Mouse (Mus musculus): ENCODE results near the gene Cdh13.
"Not testable (repeated sequence)": the region's sequence is repeated elsewhere in the genome, so short reads cannot be mapped to it uniquely, and the experiment has no call there.

Gene Cdh13

GRCm38 (mm10) chr8:119269576-119269975, 986.0 kb downstream of the Cdh13 start:
- no peak for DNase-seq (ENCODE audit: low spot score)

DNA sequence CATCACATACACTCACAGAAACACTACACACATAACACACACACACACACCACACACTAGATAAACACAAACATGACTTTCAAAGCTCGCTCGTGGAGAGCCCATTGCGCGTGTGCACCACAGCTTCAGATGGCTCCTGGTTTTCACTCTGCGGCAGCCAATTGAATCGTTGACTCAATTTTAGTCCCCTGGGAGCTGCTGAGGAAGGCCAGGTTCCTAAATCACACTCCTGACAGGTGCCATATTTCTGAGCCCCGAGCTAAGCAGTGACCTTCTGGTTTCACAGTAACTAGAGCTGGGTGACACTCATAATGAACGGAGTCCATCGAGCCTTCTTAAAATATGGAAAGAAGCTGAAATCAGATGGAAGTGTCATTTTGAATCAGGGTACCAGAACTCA, 986.8 kb downstream of the Cdh13 start:
- no peak for DNase-seq (ENCODE audit: low spot score)

DNA sequence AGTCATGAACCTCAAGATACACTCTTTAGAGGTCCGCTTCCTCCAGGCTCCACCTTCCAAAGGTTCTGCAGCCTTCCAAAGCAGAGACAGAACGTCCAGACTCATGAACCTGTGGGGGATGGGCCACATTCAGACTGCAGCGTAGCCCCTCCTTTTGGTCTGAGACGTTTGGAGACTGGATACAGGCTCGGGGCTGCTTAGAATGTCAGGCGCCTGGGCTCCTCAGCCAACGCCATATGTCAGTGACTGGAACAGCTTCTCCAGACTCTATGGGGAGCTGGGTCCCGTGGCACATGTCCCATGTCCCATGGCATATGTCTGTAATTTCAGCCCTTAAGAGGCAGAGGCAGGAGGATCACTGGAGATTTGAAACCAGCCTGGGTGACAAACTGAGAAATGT, 989.4 kb downstream of the Cdh13 start:
- DNase-seq (ENCODE audit: low spot score): no peak

- no peak for DNase-seq (ENCODE audit: low spot score)
These were observed 991.9 kb downstream of the Cdh13 start for GRCm38 (mm10) chr8:119275442-119275841.

- peak; percentile 59 for DNase-seq (ENCODE audit: low spot score)
These were observed 993.5 kb downstream of the Cdh13 start for GRCm38 (mm10) chr8:119277047-119277451.

DNA sequence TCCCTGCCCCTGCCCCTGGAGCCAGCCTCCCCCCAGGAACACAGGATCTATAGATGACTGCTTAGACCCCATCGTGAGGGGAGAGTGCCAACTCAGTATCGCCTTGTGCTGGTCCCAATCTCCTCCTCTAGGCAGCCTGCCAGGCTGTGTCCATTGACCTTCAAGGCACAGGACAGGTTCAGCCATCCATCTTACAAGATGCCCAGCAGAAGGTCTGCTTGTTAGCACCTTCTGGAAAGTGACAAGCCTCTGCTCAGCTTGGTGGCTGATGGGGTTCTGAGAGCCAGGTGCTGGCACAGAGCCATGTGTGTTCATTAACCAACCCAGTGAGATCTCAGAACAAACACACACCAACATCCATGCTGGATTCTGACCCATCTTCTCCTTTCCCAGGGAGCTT, 998.2 kb downstream of the Cdh13 start:
- no peak for DNase-seq (ENCODE audit: low spot score)

GRCm38 (mm10) chr8:119284516-119284915, 1001.0 kb downstream of the Cdh13 start:
- no peak for DNase-seq (ENCODE audit: low spot score)

- no peak for DNase-seq (ENCODE audit: low spot score)
These were observed 1001.4 kb downstream of the Cdh13 start for GRCm38 (mm10) chr8:119284920-119285319.

DNA sequence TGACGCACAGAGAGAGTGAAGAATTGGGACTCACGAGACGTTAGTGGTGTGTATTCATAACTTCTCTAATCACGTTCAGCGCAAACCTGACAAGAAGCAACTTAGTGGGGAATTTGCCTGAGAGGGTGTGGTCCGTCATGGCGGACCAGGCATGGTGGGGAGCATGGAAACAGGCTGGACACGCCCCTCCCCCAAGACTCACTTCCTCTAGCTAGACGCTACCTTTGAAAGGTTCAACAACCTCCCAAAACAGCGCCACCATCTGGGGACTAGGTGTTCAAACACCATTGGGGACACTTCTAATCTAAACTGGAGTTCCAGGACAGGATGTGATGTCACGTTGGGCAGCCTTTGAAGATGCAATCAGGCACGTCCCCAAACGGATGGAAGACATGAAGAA, 1011.9 kb downstream of the Cdh13 start:
- DNase-seq (ENCODE audit: low spot score): no peak

- DNase-seq (ENCODE audit: low spot score): peak; percentile 10
These were observed 1014.2 kb downstream of the Cdh13 start for GRCm38 (mm10) chr8:119297752-119298151.

DNA sequence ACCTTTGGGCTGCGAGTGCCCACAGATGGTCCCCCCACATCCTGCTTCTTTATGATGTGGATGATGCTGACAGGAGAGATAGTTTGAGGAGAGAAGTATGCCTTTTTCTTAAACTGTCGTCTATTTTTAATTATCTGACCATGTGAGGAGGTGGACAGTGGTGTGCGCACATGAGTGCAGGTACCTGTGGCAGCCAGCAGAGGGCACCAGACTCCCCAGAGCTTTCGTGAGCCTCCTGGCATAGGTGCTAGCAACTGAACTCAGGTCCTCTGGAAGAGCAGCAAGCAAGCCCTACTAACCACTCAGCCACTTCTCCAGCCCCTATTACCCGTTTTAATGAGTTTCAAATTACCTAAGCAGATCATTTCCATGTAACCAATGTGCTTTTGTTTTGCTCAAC, 1016.8 kb downstream of the Cdh13 start:
- DNase-seq (ENCODE audit: low spot score): no peak

GRCm38 (mm10) chr8:119304196-119304595, 1020.7 kb downstream of the Cdh13 start:
- DNase-seq (ENCODE audit: low spot score): no peak

DNA sequence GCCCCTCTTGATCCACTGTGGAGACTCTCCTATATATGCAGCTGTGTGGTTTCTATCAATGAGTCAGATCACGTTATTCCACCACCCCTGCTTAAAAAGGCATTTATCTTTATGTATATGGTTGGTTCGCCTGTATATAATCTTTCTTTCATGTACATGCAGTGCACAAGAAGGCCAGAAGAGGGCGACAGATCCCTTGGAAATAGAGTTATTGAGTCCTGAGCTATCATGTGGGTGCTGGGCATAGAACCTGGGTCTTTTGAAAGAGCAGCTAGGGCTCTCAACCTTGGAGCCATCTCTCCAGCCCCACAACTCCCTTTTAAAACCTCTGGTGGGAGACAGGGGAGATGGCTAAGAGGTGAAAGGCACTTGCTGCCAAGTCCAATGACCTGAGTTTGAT, 1027.9 kb downstream of the Cdh13 start:
- peak; percentile 8 for DNase-seq (ENCODE audit: low spot score)

- no peak for DNase-seq (ENCODE audit: low spot score)
These were observed 1039.7 kb downstream of the Cdh13 start for GRCm38 (mm10) chr8:119323215-119323614.

DNA sequence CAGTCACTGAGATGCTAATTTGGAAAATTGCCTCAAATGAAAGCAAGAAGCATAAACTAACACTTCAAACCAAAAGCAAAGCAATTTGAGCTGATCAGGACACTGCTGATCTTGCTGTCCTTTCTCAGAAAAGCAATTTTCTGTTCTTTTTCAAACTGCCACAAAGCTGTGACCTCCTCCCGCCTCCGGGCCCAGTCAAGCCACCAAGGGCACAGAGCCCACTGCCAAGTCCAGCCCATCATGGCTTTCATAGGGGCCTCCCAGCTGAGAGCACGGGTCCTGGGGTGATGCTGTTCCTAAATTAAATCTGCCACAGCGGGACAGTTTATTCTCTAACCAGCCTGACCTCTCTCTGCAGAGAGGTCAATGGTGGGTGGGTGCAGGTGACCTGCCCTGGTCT, 1056.0 kb downstream of the Cdh13 start:
- DNase-seq (ENCODE audit: low spot score): no peak

- DNase-seq (ENCODE audit: low spot score): no peak
These were observed 1060.1 kb downstream of the Cdh13 start for GRCm38 (mm10) chr8:119343606-119344005.

DNA sequence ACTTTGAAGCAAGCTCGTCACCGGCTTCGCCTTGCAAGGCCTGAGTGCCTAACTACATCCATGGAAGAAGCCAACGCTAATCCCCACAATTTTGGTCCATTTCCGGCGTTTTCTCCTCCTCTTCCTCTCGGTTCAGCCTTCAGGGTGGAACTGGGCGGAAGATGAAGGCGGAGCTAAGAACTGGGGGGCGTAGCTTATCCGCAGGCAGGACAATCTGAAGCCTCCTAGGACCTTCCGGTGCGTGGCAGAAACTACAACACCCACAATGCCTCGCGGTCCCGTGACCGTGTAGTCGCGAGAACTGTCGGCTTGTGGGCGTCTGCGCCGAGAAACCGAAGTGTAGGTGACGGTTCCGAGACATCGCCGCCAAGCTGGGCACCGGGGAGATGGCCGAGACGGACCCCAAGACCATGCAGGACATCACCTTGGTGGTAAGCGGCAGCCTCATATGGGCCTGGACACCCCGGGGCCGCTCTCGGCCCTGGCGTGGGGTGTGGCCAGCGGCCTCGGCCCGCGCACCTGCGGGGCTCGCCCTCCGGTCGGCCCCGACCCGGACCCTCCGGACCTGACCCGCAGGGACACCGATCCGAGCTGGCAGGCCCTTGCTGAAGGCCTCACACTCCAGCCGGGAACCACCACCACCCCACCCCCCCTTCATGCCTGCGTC, 1060.8 kb downstream of the Cdh13 start, which contains the start of gene Hsbp1:
TSS of gene Hsbp1 (plus strand) at position 299 of the 667 bp plus-strand sequence.
- DNase-seq (ENCODE audit: low spot score): peak; percentile 98

GRCm38 (mm10) chr8:119345029-119345682, 1061.6 kb downstream of the Cdh13 start:
- DNase-seq (ENCODE audit: low spot score): no peak

DNA sequence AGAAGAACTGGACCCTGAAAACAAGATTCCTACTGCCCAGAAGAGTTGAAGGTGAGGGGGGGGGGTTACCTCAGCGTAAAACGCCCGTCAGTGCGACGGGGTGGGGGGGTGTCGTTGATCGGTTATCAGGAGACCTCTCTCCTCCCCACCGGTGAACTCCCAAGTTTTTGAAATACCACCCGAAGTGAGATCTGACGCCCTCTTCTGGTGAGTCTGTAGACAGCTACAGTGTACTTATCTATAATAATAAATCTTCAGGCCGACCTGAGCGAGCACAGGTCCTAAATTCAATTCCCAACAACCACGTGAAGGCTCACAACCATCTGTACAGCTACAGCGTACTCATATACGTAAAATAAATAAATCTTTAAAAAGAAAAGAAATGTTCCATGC, 1062.1 kb downstream of the Cdh13 start:
- DNase-seq (ENCODE audit: low spot score): no peak

DNA sequence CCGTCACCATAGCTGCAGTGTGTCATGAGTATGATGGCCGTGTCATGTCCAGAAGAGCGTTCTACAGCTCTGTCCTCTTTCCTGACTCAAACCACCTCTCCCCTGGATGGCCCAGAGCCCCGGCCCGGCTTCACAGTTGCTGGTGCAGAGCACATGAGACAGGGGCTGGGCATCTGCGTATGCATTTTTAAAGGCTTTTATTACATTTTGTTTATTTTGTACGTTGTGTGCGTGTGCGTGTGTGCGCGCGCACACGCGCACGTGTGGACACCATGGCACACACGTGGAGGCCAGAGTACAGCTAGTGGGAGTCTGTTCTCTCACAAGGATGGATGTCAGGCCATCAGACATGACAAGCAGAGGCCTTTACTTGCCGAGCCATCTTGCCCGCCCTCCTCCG, 1068.1 kb downstream of the Cdh13 start:
- no peak for DNase-seq (ENCODE audit: low spot score)

DNA sequence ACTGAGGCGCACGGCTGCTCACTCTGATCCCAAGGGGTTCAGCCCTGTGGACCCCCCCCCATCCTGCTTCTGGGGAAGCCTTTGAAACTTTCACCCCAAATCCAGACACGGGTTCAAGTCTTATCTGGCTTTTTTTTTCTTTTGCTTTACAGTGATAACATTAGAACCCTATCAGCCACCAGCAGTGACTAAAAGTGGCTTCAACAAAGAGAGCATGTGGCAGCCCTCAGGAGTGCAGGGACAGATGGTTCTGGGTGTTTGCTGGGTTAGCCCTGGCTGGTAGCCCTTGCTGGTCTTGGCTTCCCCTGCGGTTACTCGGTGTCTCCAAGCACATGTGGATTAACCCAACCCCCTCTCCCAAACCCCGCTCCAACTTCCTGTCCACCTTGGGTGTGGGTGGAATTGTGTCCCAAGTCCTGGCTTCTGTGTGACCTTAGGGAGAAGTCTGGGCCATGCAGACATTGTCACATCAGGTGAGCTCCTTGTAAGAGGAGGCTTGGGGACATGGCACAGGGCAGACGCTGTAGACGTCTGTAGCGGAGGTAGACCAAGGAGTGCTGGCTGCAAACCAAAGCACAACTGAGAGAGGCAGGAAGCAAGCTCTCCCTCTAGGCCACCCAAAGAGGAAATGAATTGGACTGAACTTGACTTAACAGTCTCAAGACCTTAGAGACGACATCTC, 1069.6 kb downstream of the Cdh13 start:
- DNase-seq (ENCODE audit: low spot score): no peak

- no peak for DNase-seq (ENCODE audit: low spot score)
These were observed 1070.1 kb downstream of the Cdh13 start for GRCm38 (mm10) chr8:119353659-119354023.

DNA sequence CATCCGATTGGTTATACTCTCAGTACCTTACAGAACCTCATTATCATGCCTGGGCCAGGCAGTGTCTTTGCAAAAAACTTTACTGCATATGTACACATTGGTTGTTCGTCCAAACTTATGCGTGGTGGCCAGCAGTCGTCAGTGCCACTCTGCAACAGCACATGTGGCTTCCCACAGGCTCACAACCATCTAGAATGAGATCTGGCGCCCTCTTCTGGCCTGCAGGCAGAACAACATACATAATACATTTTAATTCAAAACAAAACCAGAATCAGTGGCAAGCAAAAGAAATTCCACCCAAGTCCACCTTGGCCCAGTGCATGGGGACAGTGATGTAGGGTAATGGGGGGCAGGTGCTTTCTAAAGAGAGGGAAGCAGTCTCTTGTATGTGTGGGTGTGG, 1073.1 kb downstream of the Cdh13 start:
- not testable (repeated sequence) for DNase-seq (ENCODE audit: low spot score)
